Mouse (Mus musculus): ENCODE data around the gene Pfdn6.

DNA sequence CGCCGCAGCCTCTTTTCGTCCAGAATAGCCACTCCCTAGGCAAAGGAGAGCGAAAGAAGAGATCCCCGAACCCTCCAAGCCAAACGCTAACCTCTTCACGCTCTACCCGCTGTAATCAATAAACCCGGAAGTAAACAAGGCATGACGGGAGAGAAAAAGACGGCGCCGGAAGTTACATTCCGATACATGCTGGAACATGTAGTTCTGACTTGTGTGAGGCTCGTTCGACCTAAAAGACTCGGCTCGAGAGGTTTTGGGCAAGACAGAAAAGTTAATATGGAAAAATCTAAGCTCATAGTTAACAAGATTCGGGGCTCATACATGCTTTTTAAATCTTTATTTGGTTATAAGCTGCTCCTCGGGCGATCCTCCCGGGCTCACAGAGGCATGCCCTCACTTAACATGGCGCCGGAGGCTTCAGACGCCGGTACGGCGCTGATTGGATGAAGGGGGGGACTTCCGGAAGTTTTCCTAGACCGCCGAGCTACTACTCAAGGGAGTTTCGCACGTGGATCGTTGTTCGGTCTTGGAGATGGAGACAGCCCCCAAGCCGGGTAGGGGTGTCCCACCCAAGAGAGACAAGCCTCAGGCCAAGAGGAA, at the start of gene Pfdn6, which contains the start of gene Wdr46:
- TF ChIP-seq CTCF (IDR thresholded peaks at IDR 0.05; ENCODE audit: low read depth, low read length) (no peak), GATA2 (IDR thresholded peaks at IDR 0.05; ENCODE audit: borderline replicate concordance, low read depth, low read length) (no peak), TAL1 (conservative IDR thresholded peaks at IDR 0.05; ENCODE audit: low read depth, low read length) (no peak)
